8 mouse cellular contexts compared by ENCODE assay signal in the genomic region with DNA sequence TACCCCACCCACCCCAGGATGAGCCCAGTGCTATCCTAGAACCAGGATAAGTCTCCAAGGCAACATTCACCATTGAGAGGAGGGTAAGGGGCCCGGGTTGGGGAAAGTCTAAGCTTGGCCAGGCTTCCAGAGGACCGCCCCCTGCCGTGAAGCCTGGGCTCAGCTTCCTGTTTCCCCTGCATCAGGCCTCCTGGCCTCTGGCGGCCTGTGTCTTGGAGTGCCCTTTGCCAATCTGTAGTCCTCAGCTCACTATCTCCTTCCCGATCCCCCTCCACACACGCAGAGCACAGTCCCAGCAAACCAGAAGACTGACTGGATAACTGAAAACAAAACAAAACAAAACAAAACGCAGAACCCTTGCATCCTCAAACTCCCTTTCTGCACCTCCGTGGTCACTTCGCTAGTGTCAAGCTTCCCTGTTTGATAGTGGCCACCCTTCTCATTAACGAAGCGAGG. TPM values are rescaled to one million over a fixed set of nuclear protein-coding genes. Genes with fewer than 3 reads are reported as not detected.
DNase-seq lines count a peak whose midpoint lies in the region; ATAC-seq and TF ChIP-seq lines count a peak whose summit lies in the region.

A gene (plus strand): TSS at position 406 of the 456 bp plus-strand sequence.

- H3K4me2 ChIP-seq in heart, embryonic 12.5 days, result peak within 1 kb of the TSS; percentile 88
- H3K4me2 ChIP-seq in kidney, embryonic 16.5 days (replicated peaks; ENCODE audit: low read depth, low read length), result peak within 1 kb of the TSS; percentile 94

- peak within 1 kb of the TSS; percentile 98 for H3K27ac ChIP-seq in MEL (ENCODE audit: control insufficient read depth, low read depth, low read length)
- H3K27ac ChIP-seq in embryonic facial prominence, embryonic 10.5 days (replicated peaks), result peak within 1 kb of the TSS; percentile 97
- H3K27ac ChIP-seq in heart, embryonic 12.5 days (ENCODE audit: poor library complexity, severe bottlenecking), result peak within 1 kb of the TSS; percentile 99
- peak within 1 kb of the TSS; percentile 99 for H3K27ac ChIP-seq in kidney, embryonic 16.5 days (ENCODE audit: low read length)
- H3K27ac ChIP-seq in small intestine, adult 2 months (ENCODE audit: insufficient read depth, low read depth, low read length), result peak within 1 kb of the TSS; percentile 83

- TF ChIP-seq CTCF in MEL (IDR thresholded peaks at IDR 0.05 in 2 of 3, conservative IDR thresholded peaks at IDR 0.05 in 1 of 3; ENCODE audit: control insufficient read depth in 1 of 3, insufficient read depth in 1 of 3, low read depth in 2 of 3, low read length in 3 of 3, poor library complexity in 1 of 3, severe bottlenecking in 1 of 3), result 0 out of 6 replicates have a peak, but pooled peaks of 1 of the 3 experiments have one; percentile 8
- peak; percentile 24; the same call in 1 of the 2 replicates for TF ChIP-seq CTCF in small intestine, adult 2 months (IDR thresholded peaks at IDR 0.05; ENCODE audit: extremely low read depth, insufficient read length, insufficient replicate concordance, low read depth, low read length)

- ATAC-seq in heart, embryonic 12.5 days (ENCODE audit: insufficient number of reproducible peaks, low FRiP score), result peak; percentile 37
- ATAC-seq in kidney, embryonic 16.5 days (ENCODE audit: low FRiP score, low TSS enrichment), result peak; percentile 30

- H3K9me3 ChIP-seq in MEL (replicated peaks; ENCODE audit: insufficient read depth, low read length), result no peaks in the 10 kb centered on the region
- H3K9me3 ChIP-seq in embryonic facial prominence, embryonic 10.5 days, result no peaks in the 10 kb centered on the region
- H3K9me3 ChIP-seq in heart, embryonic 12.5 days (replicated peaks), result no peaks in the 10 kb centered on the region; the same call in 1 of the 2 replicates
- H3K9me3 ChIP-seq in kidney, embryonic 16.5 days (ENCODE audit: low read length), result no peaks in the 10 kb centered on the region

- WGBS in embryonic facial prominence, embryonic 10.5 days, result 2% methylated on average over 11 of the region's 11 CpGs
- WGBS in heart, embryonic 12.5 days, result under 1% methylated on average over 11 of the region's 11 CpGs
- WGBS in kidney, embryonic 16.5 days, result under 1% methylated on average over 11 of the region's 11 CpGs
- WGBS in small intestine, adult 2 months, result 4% methylated on average over 11 of the region's 11 CpGs

- peak in 1 of 2 experiments; percentile 48; a peak in 2 of 4 replicates for TF ChIP-seq EP300 in MEL (IDR thresholded peaks at IDR 0.05; ENCODE audit: low read depth in 1 of 2, low read length in 2 of 2)

- peaks cover 40% of the 10 kb centered on the region for H3K79me2 ChIP-seq in MEL (ENCODE audit: control insufficient read depth, insufficient read depth, low read length, poor library complexity)

- H3K4me1 ChIP-seq in MEL (ENCODE audit: control insufficient read depth in 1 of 2, insufficient read depth in 2 of 2, low read length in 2 of 2), result peaks cover 4 to 39% of the 10 kb centered on the region in 2 experiments
- peaks cover 79% of the 10 kb centered on the region for H3K4me1 ChIP-seq in embryonic facial prominence, embryonic 10.5 days
- peaks cover 57% of the 10 kb centered on the region for H3K4me1 ChIP-seq in heart, embryonic 12.5 days (replicated peaks)
- peaks cover 59% of the 10 kb centered on the region for H3K4me1 ChIP-seq in kidney, embryonic 16.5 days (ENCODE audit: insufficient read depth, low read length)
- H3K4me1 ChIP-seq in small intestine, adult 2 months (ENCODE audit: control insufficient read depth, insufficient read depth, insufficient read length, low read length), result peaks cover 32% of the 10 kb centered on the region

- no peaks in the 10 kb centered on the region for H3K27me3 ChIP-seq in MEL (ENCODE audit: control insufficient read depth in 1 of 2, insufficient read depth in 2 of 2, low read length in 2 of 2)
- H3K27me3 ChIP-seq in embryonic facial prominence, embryonic 10.5 days (replicated peaks; ENCODE audit: low read depth, poor library complexity, severe bottlenecking), result peaks cover 7% of the 10 kb centered on the region; the same call in 1 of the 2 replicates
- no peaks in the 10 kb centered on the region for H3K27me3 ChIP-seq in heart, embryonic 12.5 days (replicated peaks)
- no peaks in the 10 kb centered on the region for H3K27me3 ChIP-seq in kidney, embryonic 16.5 days (ENCODE audit: insufficient read depth, low read length)
- H3K27me3 ChIP-seq in small intestine, adult 2 months (ENCODE audit: control insufficient read depth, insufficient read depth, low read length), result no peaks in the 10 kb centered on the region

- no peak; the same call in 1 of the 2 replicates for TF ChIP-seq RAD21 in MEL (IDR thresholded peaks at IDR 0.05; ENCODE audit: low read depth, low read length)

- TF ChIP-seq POLR2A in MEL (IDR thresholded peaks at IDR 0.05; ENCODE audit: control insufficient read depth in 1 of 2, insufficient read depth in 1 of 2, low read depth in 1 of 2, low read length in 2 of 2, poor library complexity in 1 of 2), result no peak
- TF ChIP-seq POLR2A in small intestine, adult 2 months (IDR thresholded peaks at IDR 0.05; ENCODE audit: low read depth, low read length), result peak; percentile 38; the same call in 1 of the 2 replicates

- peak; percentile 80 for DNase-seq in A20 (ENCODE audit: low read depth, low spot score)
- DNase-seq in MEL (ENCODE audit: low read depth, low spot score), result peak; percentile 90
- DNase-seq in embryonic facial prominence, embryonic 10.5 days (ENCODE audit: low spot score), result peak; percentile 88
- peak; percentile 74 for DNase-seq in lung, postnatal 36 days
- no peak for DNase-seq in layer of hippocampus, adult 8-10 months (ENCODE audit: low spot score in 2 of 2)

- peak within 1 kb of the TSS; percentile 90 for H3K9ac ChIP-seq in MEL (ENCODE audit: control insufficient read depth, low read depth, low read length, poor library complexity, severe bottlenecking)
- peak within 1 kb of the TSS; percentile 94 for H3K9ac ChIP-seq in heart, embryonic 12.5 days
- H3K9ac ChIP-seq in kidney, embryonic 16.5 days (replicated peaks; ENCODE audit: low read length), result peak within 1 kb of the TSS; percentile 96

- H3K4me3 ChIP-seq in MEL (ENCODE audit: control insufficient read depth in 1 of 2, insufficient read depth in 1 of 2, low read depth in 2 of 2, low read length in 2 of 2), result peak within 1 kb of the TSS; percentile 76 to 87
- peak within 1 kb of the TSS; percentile 83 for H3K4me3 ChIP-seq in embryonic facial prominence, embryonic 10.5 days
- peak within 1 kb of the TSS; percentile 75 for H3K4me3 ChIP-seq in heart, embryonic 12.5 days
- peak within 1 kb of the TSS; percentile 86 for H3K4me3 ChIP-seq in kidney, embryonic 16.5 days (ENCODE audit: low read length)
- H3K4me3 ChIP-seq in small intestine, adult 2 months (ENCODE audit: low read depth, low read length), result peak within 1 kb of the TSS; percentile 76

- peaks cover 4 to 33% of the 10 kb centered on the region in 2 experiments for H3K36me3 ChIP-seq in MEL (ENCODE audit: control insufficient read depth in 1 of 2, insufficient read depth in 2 of 2, low read length in 2 of 2)
- H3K36me3 ChIP-seq in embryonic facial prominence, embryonic 10.5 days (replicated peaks), result peaks cover 28% of the 10 kb centered on the region
- peaks cover 24% of the 10 kb centered on the region for H3K36me3 ChIP-seq in heart, embryonic 12.5 days
- peaks cover 22% of the 10 kb centered on the region for H3K36me3 ChIP-seq in kidney, embryonic 16.5 days (ENCODE audit: insufficient read depth, low read length)
- H3K36me3 ChIP-seq in small intestine, adult 2 months (ENCODE audit: control insufficient read depth, insufficient read depth, low read length), result peaks cover 22% of the 10 kb centered on the region

TF ChIP-seq in MEL, 35 proteins besides CTCF, POLR2A, EP300 and RAD21:
- TF ChIP-seq MAX (IDR thresholded peaks at IDR 0.05; ENCODE audit: low read length) (no peak), TBP (IDR thresholded peaks at IDR 0.05; ENCODE audit: low read depth, low read length) (peak; percentile 74), KAT2A (conservative IDR thresholded peaks at IDR 0.05; ENCODE audit: low read depth, low read length) (no peak), CHD2 (IDR thresholded peaks at IDR 0.05; ENCODE audit: low read length) (no peak), GATA1 (IDR thresholded peaks at IDR 0.05; ENCODE audit: low read depth, low read length) (peak; percentile 44; the same call in 1 of the 2 replicates), TCF12 (IDR thresholded peaks at IDR 0.05; ENCODE audit: low read depth, low read length) (no peak), MYC (IDR thresholded peaks at IDR 0.05; ENCODE audit: low read depth, low read length) (no peak), ELF1 (IDR thresholded peaks at IDR 0.05; ENCODE audit: low read depth, low read length) (peak; percentile 56; the same call in 1 of the 2 replicates), ZNF384 (IDR thresholded peaks at IDR 0.05; ENCODE audit: low read depth, low read length) (no peak), CHD1 (IDR thresholded peaks at IDR 0.05; ENCODE audit: low read depth, low read length) (no peak), ZMIZ1 (IDR thresholded peaks at IDR 0.05; ENCODE audit: low read depth, low read length) (peak; percentile 25; the same call in 1 of the 2 replicates), ETS1 (IDR thresholded peaks at IDR 0.05; ENCODE audit: low read depth, low read length) (peak; percentile 46), HCFC1 (IDR thresholded peaks at IDR 0.05; ENCODE audit: low read depth, low read length) (peak; percentile 51; the same call in 1 of the 2 replicates)
TF ChIP-seq in MEL: peak in this region for 6.

RNA-seq across cellular contexts. Expression of the gene that starts here (rescaled TPM):
- 285 and 333 TPM in 2 replicates for total RNA-seq in MEL (2012; rRNA removed)
- polyA plus RNA-seq in MEL (2012; ENCODE audit: insufficient read depth in 1 of 2, insufficient read length in 2 of 2, low read depth in 1 of 2, low replicate concordance in 2 of 2, missing spikeins in 1 of 2), result 100 to 1,000 TPM; 309 to 335 TPM
- polyA plus RNA-seq in embryonic facial prominence, embryonic 10.5 days (2016; fragmentation: Nextera tagmentation; extraction: Ambion mirVana), result 190 and 191 TPM in 2 replicates
- 349 and 354 TPM in 2 replicates for polyA plus RNA-seq in heart, embryonic 12.5 days (2016; fragmentation: Nextera tagmentation; extraction: Ambion mirVana)
- 341 and 345 TPM in 2 replicates for polyA plus RNA-seq in kidney, embryonic 16.5 days (2015; fragmentation: Nextera tagmentation; extraction: Ambion mirVana)
- polyA plus RNA-seq in small intestine, adult 2 months (2012; rRNA removed), result 134 and 219 TPM in 2 replicates
- 10 to 100 TPM in 2 of 4 experiments, 1 to 10 TPM in 2; 9.2 to 27.8 (median 15.9) TPM for total RNA-seq in layer of hippocampus, adult 8-10 months (2022)

Comparison
In these comparisons a context has a peak if more than half of its experiments do, and no peak if none do; other contexts are left out.
1. DNase-seq: peak in A20 (single experiment), MEL (single experiment), embryonic facial prominence, embryonic 10.5 days (single experiment) and lung, postnatal 36 days (single experiment); none in layer of hippocampus, adult 8-10 months (0 of 2).
2. Peak in every context shown above with its lines, with median percentiles within 50 percentile points of each other: H3K27ac ChIP-seq, H3K4me3 ChIP-seq and H3K9ac ChIP-seq.